Mouse (Mus musculus): ENCODE data around the gene Rfx6. TPM values are rescaled to one million over a fixed set of nuclear protein-coding genes. Genes with fewer than 3 reads are reported as not detected.

Gene Rfx6
- not detected for polyA plus RNA-seq (2014; fragmentation: Illumina TruSeq; extraction: RNeasy Lipid Tissue Mini Kit (QIAGEN cat#74804))

DNA sequence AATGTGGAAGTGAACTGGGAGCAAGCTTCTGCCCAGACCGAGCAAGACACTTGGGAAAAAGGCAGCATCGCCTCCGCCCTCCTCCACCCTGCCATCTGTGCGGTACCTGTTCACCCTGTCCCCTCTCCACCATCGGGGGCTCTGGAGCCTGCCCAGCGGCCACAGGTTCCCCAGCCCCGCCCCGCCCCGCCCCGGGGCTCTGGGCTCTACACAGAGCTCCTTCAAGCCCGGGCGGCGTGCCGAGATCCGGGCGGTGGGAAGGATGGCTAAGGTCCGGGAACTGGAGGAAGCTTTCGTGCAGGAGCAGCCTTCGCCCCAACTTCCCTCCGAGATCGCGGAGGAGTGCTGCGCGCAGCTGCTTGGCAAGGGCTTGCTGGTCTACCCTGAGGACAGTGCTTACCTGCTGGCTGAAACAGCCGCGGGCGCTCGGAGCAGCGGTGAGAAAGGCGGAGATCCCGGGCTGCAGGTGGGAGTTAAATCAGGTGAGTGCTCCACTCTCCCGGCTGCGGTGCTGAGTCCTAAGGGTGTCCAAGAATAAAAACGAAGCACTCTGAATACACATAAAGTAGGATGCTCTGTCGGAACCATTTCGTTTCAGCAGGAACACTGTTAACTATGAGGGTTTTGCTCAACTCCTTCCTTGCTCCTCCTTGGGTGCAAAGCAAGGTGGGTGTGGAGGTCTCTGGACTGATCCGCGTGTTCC, at the start of gene Rfx6:
Gene Rfx6 (plus strand): TSS at position 209 of the 703 bp plus-strand sequence.

DNA sequence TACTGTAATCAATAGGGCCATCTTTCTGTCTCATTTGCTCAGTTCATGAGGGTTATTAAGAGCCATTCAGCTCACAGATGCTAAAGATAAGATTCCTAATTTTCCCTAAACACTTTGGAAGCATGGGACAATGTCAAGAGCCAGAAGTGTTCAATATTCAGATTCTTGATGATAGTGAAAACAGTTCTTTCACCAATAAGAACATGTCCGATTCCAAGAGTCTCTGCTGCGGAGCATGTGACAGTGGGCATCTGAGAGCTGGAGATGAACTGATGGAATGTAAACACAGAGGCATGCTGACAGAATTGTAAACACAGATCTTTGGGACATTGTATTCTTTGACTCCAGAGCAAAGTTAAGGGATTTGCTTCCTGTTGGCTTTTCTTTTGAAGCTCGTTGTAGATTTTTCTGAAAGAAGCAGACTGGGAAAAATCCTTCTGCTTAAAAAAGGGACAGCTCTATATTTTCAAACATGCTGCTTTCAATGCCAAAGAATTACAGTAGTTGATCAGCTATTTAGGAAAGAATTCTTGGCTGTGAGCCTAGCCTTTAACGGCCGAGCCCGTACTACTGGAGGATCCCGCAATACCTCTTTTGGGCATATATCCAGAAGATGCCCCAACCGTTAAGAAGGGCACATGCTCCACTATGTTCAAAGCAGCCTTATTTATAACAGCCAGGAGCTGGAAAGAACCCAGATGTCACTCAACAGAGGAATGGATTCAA, 46.0 kb upstream of the Rfx6 start, which contains the start of gene Gprc6a:
Gene Gprc6a (minus strand): TSS at position 51 of the 726 bp plus-strand sequence.

Other genes starting within 250 kb of the Rfx6 start
- not detected for gene Gm49339, start 197.1 kb upstream of the Rfx6 start, polyA plus RNA-seq (2014; fragmentation: Illumina TruSeq; extraction: RNeasy Lipid Tissue Mini Kit (QIAGEN cat#74804))
- gene Lilr4b, start 197.1 kb upstream of the Rfx6 start, polyA plus RNA-seq (2014; fragmentation: Illumina TruSeq; extraction: RNeasy Lipid Tissue Mini Kit (QIAGEN cat#74804)), result 6.1 TPM
- 23.5 TPM for gene Lilrb4a, start 186.8 kb upstream of the Rfx6 start, polyA plus RNA-seq (2014; fragmentation: Illumina TruSeq; extraction: RNeasy Lipid Tissue Mini Kit (QIAGEN cat#74804))
- not detected for gene Fam162b, start 87.2 kb upstream of the Rfx6 start, polyA plus RNA-seq (2014; fragmentation: Illumina TruSeq; extraction: RNeasy Lipid Tissue Mini Kit (QIAGEN cat#74804))
- gene Gprc6a, start 46.3 kb upstream of the Rfx6 start, polyA plus RNA-seq (2014; fragmentation: Illumina TruSeq; extraction: RNeasy Lipid Tissue Mini Kit (QIAGEN cat#74804)), result 0.51 TPM